Mouse (Mus musculus) lung, postnatal 25 days (tissue): Measurements from ENCODE around the gene Pde6g.
A peak's percentile ranks its signal among the peaks of the same experiment; 100 is the strongest.

Experiments used
- DNase-seq: peaks from one replicate; pipeline ENCODE4 v3.0.0; 2022; ENCODE audit warnings: low spot score

Pde6g gene

GRCm38 (mm10) chr11:120467051-120467735 lies 13.9 kb upstream of the Pde6g start, which contains the start of gene Arl16:
Arl16 (minus strand) TSS chr11:120467607.
- peak; percentile 96 for DNase-seq

- DNase-seq, result no peak
These were observed 12.2 kb upstream of the Pde6g start for GRCm38 (mm10) chr11:120465521-120465920.

GRCm38 (mm10) chr11:120464365-120464764 lies 11.1 kb upstream of the Pde6g start:
- no peak for DNase-seq

- no peak for DNase-seq
These were observed 10.2 kb upstream of the Pde6g start for GRCm38 (mm10) chr11:120463536-120463935.

GRCm38 (mm10) chr11:120458847-120459597 lies 5.7 kb upstream of the Pde6g start:
- DNase-seq, result no peak

GRCm38 (mm10) chr11:120457772-120458751 lies 4.8 kb upstream of the Pde6g start, which contains the start of the genes Oxld1 and Ccdc137:
Oxld1 (minus strand) TSS chr11:120458068.
Ccdc137 (plus strand) TSS chr11:120458115.
- peak; percentile 74 for DNase-seq

- DNase-seq, result no peak
These were observed 4.1 kb upstream of the Pde6g start for GRCm38 (mm10) chr11:120457370-120457769.

- no peak for DNase-seq
These were observed 2.1 kb upstream of the Pde6g start for GRCm38 (mm10) chr11:120455413-120455812.

GRCm38 (mm10) chr11:120454965-120455364 lies 1.7 kb upstream of the Pde6g start:
- no peak for DNase-seq

GRCm38 (mm10) chr11:120452246-120452645 lies 1.1 kb downstream of the Pde6g start:
- no peak for DNase-seq

- no peak for DNase-seq
These were observed 6.1 kb downstream of the Pde6g start for GRCm38 (mm10) chr11:120447179-120447578.

- DNase-seq, result no peak
These were observed 7.8 kb downstream of the Pde6g start for GRCm38 (mm10) chr11:120445475-120445874.

GRCm38 (mm10) chr11:120444106-120444505 lies 9.2 kb downstream of the Pde6g start:
- no peak for DNase-seq

GRCm38 (mm10) chr11:120442765-120443280 lies 10.5 kb downstream of the Pde6g start:
- DNase-seq, result no peak

- DNase-seq, result no peak
These were observed 11.0 kb downstream of the Pde6g start, which contains the start of gene Tspan10 for GRCm38 (mm10) chr11:120442344-120442743. Tspan10 (plus strand) TSS chr11:120442644.

GRCm38 (mm10) chr11:120437857-120438385 lies 15.4 kb downstream of the Pde6g start:
- no peak for DNase-seq

- DNase-seq, result peak; percentile 82
These were observed 16.0 kb downstream of the Pde6g start, which contains the start of gene Nploc4 for GRCm38 (mm10) chr11:120437152-120437856. Nploc4 (minus strand) TSS chr11:120437708.

- DNase-seq, result no peak
These were observed 26.6 kb downstream of the Pde6g start for GRCm38 (mm10) chr11:120426727-120427126.

- peak; percentile 37 for DNase-seq
These were observed 29.6 kb downstream of the Pde6g start for GRCm38 (mm10) chr11:120423569-120424295.
